Mouse (Mus musculus): ENCODE measurements around the gene Nt5c2. TPM values are rescaled to one million over a fixed set of nuclear protein-coding genes. Genes with fewer than 3 reads are reported as not detected.
"Not testable (repeated sequence)": the region's sequence is repeated elsewhere in the genome, so short reads cannot be mapped to it uniquely, and the experiment has no call there.

Gene Nt5c2
- total RNA-seq, 2 experiments from 2014 or later: 73.7 to 82.1 TPM

GRCm38 (mm10) chr19:47015965-47016364 lies 1.0 kb upstream of the Nt5c2 start:
- peak overlapping the region; percentile 76 for H3K27ac ChIP-seq
- peak overlapping the region; percentile 67 for H3K4me3 ChIP-seq
- no peak for TF ChIP-seq CTCF (IDR thresholded peaks at IDR 0.05)
- intact Hi-C loops (cut with DNase I): loop anchor here (2.0 kb wide), 1 partner anchor 19 kb away; no protein-coding TSS in a partner anchor
- DNase-seq (ENCODE audit: extremely low spot score in 1 of 2, low spot score in 2 of 2): no peak

- Histone ChIP-seq H3K27ac (peak overlapping the region; percentile 76), H3K4me3 (peak overlapping the region; percentile 67)
- intact Hi-C loops (cut with DNase I): loop anchor here (2.0 kb wide), 1 partner anchor 19 kb away; no protein-coding TSS in a partner anchor
- no peak for TF ChIP-seq CTCF (IDR thresholded peaks at IDR 0.05)
- DNase-seq (ENCODE audit: extremely low spot score in 1 of 2, low spot score in 2 of 2): no peak
Observed at GRCm38 (mm10) chr19:47015396-47015795, 443 bp upstream of the Nt5c2 start.

DNA sequence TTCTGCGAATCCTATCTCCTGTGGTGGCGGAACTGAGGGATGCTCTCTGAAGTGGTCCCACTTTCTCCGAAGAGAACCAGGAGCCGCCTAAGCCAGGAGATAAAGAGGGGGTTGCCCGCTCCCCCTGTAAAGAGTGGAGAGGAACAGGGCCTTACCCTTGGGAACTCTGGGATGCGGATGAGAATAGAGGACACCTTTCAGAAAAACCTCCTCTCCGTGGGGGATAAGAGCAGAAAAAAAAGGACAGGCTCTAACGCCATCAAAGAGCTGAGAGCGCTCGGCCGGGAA lies 850 bp downstream of the Nt5c2 start:
- intact Hi-C loops (cut with DNase I): loop anchor here (2.0 kb wide), 1 partner anchor 21 kb away; no protein-coding TSS in a partner anchor
- Histone ChIP-seq H3K27ac (peak overlapping the region; percentile 97), H3K4me3 (peak overlapping the region; percentile 67)
- DNase-seq (ENCODE audit: extremely low spot score in 1 of 2, low spot score in 2 of 2): no peak
- no peak for TF ChIP-seq CTCF (IDR thresholded peaks at IDR 0.05)

GRCm38 (mm10) chr19:47013340-47014158 lies 1.4 kb downstream of the Nt5c2 start:
- DNase-seq (ENCODE audit: extremely low spot score in 1 of 2, low spot score in 2 of 2): no peak
- no peak for TF ChIP-seq CTCF (IDR thresholded peaks at IDR 0.05)

GRCm38 (mm10) chr19:47012521-47013130 lies 2.3 kb downstream of the Nt5c2 start:
- no peak overlapping the region for H3K27ac ChIP-seq
- no peak for TF ChIP-seq CTCF (IDR thresholded peaks at IDR 0.05)
- H3K4me3 ChIP-seq: no peak overlapping the region
- no peak for DNase-seq (ENCODE audit: extremely low spot score in 1 of 2, low spot score in 2 of 2)
- intact Hi-C loops (cut with DNase I): no loop called here

More at GRCm38 (mm10) chr19:47013340-47014158, 1.4 kb downstream of the Nt5c2 start:
- H3K27ac ChIP-seq: peak overlapping the region; percentile 97
- intact Hi-C loops (cut with DNase I): loop anchor here (2.0 kb wide), 1 partner anchor 21 kb away; no protein-coding TSS in a partner anchor
- H3K4me3 ChIP-seq: peak overlapping the region; percentile 67

DNA sequence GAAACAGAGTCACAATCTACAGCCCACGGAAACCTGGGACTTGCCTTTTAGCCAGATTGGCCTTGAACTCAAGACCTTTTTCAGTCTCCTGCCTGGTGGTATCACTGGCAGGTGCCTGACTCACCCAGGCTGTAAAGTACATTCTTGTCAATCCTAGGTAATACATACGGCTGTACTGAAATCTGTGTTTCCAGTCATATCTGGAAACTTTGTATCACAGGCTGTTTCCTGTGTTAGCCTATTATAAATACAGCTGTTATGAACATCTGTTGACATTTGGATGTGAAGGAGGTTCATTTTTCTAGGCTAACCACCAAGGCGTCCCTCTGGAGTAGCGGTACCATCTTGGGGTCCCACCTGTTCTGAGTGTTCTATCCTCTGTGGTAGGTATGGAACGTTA lies 5.0 kb downstream of the Nt5c2 start:
- intact Hi-C loops (cut with DNase I): no loop called here
- Histone ChIP-seq H3K4me3 (no peak overlapping the region), H3K27ac (no peak overlapping the region)
- no peak for DNase-seq (ENCODE audit: extremely low spot score in 1 of 2, low spot score in 2 of 2)
- TF ChIP-seq CTCF (IDR thresholded peaks at IDR 0.05): no peak

GRCm38 (mm10) chr19:47009420-47009819 lies 5.5 kb downstream of the Nt5c2 start:
- no peak for TF ChIP-seq CTCF (IDR thresholded peaks at IDR 0.05)
- H3K4me3 ChIP-seq: no peak overlapping the region
- intact Hi-C loops (cut with DNase I): no loop called here
- no peak for DNase-seq (ENCODE audit: extremely low spot score in 1 of 2, low spot score in 2 of 2)
- H3K27ac ChIP-seq: no peak overlapping the region

DNA sequence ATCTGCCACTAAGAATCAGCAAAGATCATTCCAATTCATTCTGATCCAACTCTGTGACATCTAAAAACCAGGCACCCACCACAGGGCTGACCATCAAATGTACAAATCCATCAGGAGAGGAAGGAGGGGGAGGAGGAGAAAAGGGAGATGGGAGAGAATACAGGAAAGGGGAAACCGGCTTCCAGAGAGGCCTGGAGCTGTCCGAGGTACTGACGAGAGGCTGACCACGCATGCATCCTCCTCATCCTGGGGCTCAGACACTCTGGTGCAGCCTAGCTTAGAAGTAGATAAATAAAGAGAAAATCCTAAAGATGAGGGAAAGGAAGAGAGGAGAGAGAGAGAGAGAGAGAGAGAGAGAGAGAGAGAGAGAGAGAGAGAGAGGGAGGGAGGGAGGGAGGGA lies 8.6 kb downstream of the Nt5c2 start:
- no peak for TF ChIP-seq CTCF (IDR thresholded peaks at IDR 0.05)
- no peak for DNase-seq (ENCODE audit: extremely low spot score in 1 of 2, low spot score in 2 of 2)
- Histone ChIP-seq H3K27ac (no peak overlapping the region), H3K4me3 (no peak overlapping the region)
- intact Hi-C loops (cut with DNase I): no loop called here

DNA sequence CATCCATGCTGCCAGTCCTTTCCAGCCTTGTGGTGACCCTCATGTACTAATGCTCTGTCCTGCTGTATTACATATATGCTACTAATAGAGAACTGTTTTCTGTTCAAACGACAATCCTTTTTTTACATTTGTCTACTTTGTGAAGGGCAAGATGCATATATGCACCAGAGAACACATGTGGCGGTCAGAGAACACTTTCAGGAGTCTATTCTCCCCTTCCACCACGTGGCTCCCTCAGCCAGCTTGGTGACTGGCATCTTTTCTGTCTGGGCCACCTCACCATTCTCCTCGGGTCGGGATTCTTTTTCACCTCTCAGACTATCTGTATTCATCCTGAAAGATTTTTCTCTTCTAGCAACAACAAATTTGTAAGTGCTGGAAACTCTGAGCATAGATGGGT lies 9.1 kb downstream of the Nt5c2 start:
- intact Hi-C loops (cut with DNase I): no loop called here
- DNase-seq (ENCODE audit: extremely low spot score in 1 of 2, low spot score in 2 of 2): no peak
- TF ChIP-seq CTCF (IDR thresholded peaks at IDR 0.05): no peak
- no peak overlapping the region for H3K27ac ChIP-seq
- no peak overlapping the region for H3K4me3 ChIP-seq

- no peak overlapping the region for H3K4me3 ChIP-seq
- H3K27ac ChIP-seq: no peak overlapping the region
- intact Hi-C loops (cut with DNase I): no loop called here
- DNase-seq (ENCODE audit: extremely low spot score in 1 of 2, low spot score in 2 of 2): no peak
- TF ChIP-seq CTCF (IDR thresholded peaks at IDR 0.05): no peak
Observed at GRCm38 (mm10) chr19:47003742-47004511, 11.0 kb downstream of the Nt5c2 start.

- intact Hi-C loops (cut with DNase I); H3K4me3 ChIP-seq; H3K27ac ChIP-seq; DNase-seq (ENCODE audit: extremely low spot score in 1 of 2, low spot score in 2 of 2): not testable (repeated sequence)
Observed at GRCm38 (mm10) chr19:47000357-47000756, 14.6 kb downstream of the Nt5c2 start.

DNA sequence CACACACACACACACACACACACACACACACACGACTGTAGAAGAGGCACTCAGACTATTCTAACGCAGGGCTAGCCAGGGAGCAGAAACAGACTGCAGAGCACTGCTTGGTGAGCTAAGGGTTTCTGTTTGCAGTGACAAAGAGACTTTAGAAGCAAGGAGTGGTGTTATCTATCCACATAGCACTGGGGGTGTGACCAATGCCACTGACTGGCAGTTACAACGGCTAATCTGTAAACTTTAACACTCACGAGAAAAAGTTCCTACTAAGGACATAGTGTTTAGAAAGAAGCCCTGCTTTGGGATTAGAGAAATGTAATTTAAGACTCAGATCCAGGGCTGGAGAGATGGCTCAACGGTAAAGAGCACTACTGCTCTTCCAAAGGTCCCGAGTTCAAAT lies 15.2 kb downstream of the Nt5c2 start:
- intact Hi-C loops (cut with DNase I): no loop called here

More for the DNA sequence above, 15.2 kb downstream of the Nt5c2 start:
- no peak for TF ChIP-seq CTCF (IDR thresholded peaks at IDR 0.05)
- no peak for DNase-seq (ENCODE audit: extremely low spot score in 1 of 2, low spot score in 2 of 2)
- Histone ChIP-seq H3K4me3 (no peak overlapping the region), H3K27ac (no peak overlapping the region)

All from left cerebral cortex, adult 2 months (tissue).